Mouse (Mus musculus): ENCODE data around the gene Ccdc57.

DNA sequence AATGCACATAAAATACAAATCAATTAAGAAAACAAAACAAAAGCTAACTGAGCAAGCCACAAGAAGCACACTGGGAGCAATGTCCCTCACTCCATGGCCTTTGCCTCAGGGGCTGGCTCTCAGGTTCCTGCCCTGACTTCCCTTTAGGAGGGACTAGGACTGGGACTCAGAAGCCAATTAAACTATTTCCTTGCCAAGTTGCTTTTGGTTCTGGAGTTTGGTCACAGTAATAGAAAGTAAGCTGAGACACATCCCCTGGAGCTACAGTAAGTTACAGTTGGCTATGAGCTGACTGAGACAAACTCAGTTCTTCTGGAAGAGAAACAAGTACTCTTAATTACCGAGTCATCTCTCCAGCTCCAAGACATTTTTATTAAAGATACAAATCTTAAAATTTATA lies 66.9 kb downstream of the Ccdc57 start:
- no peak for TF ChIP-seq GATA1 (IDR thresholded peaks at IDR 0.05; ENCODE audit: borderline replicate concordance, low read length)
- no peak for TF ChIP-seq CTCF (IDR thresholded peaks at IDR 0.05; ENCODE audit: low read depth, low read length)
